Mouse (Mus musculus) neural tube, embryonic 14.5 days (tissue): ENCODE results near the gene Gm15557. TPM values are rescaled to one million over a fixed set of nuclear protein-coding genes. Genes with fewer than 3 reads are reported as not detected.
"Not testable (repeated sequence)": the region's sequence is repeated elsewhere in the genome, so short reads cannot be mapped to it uniquely, and the experiment has no call there.

Experiments used
- ATAC-seq: fragments of 200-750 bp; cut with Nextera tagmentation; 2 replicates; pipeline ENCODE4 v1.8.0; 2017; ENCODE audit warnings: low read depth, mild to moderate bottlenecking, moderate TSS enrichment, moderate library complexity
- H3K27ac ChIP-seq: fragments of 300-500 bp; sonication (generic); 2 replicates; pipeline ENCODE4 v1.5.1; 2014; ENCODE audit warnings: low read depth, mild to moderate bottlenecking, control low read depth, low read length, moderate library complexity, mixed read lengths
- H3K27me3 ChIP-seq: fragments of 300-500 bp; sonication (generic); 2 replicates; pipeline ENCODE4 v1.6.1; 2014; ENCODE audit warnings: low read length; ENCODE audit not compliant: control insufficient read depth, insufficient read depth
- H3K36me3 ChIP-seq: fragments of 300-500 bp; sonication (generic); 2 replicates; pipeline ENCODE4 v1.6.1; 2014; ENCODE audit warnings: low read length, mixed read lengths; ENCODE audit not compliant: control insufficient read depth, insufficient read depth
- H3K4me1 ChIP-seq: fragments of 300-500 bp; sonication (generic); 2 replicates; pipeline ENCODE4 v1.6.1; 2014; ENCODE audit warnings: low read length; ENCODE audit not compliant: control insufficient read depth, insufficient read depth
- H3K4me2 ChIP-seq: fragments of 300-500 bp; sonication (generic); 2 replicates; pipeline ENCODE4 v1.6.1; 2014; ENCODE audit warnings: mild to moderate bottlenecking, low read depth, low read length, control low read depth
- H3K4me3 ChIP-seq: fragments of 300-500 bp; sonication (generic); 2 replicates; pipeline ENCODE4 v1.5.1; 2014; ENCODE audit warnings: low read depth, low read length, control low read depth, mixed read lengths
- H3K9ac ChIP-seq: fragments of 300-500 bp; sonication (generic); replicated peaks from 2 replicates; pipeline ENCODE4 v1.6.1; 2014; ENCODE audit warnings: low read depth, mild to moderate bottlenecking, control low read depth, low read length, mixed read lengths
- H3K9me3 ChIP-seq: fragments of 300-500 bp; sonication (generic); 2 replicates; pipeline ENCODE4 v1.6.1; 2016; ENCODE audit warnings: low read length; ENCODE audit not compliant: control insufficient read depth
- WGBS: fragments of 180-500 bp; shearing (Covaris S2); extraction: QIAGEN DNeasy Blood & Tissue Kit; methylation state at CpG from one replicate; pipeline ENCODE4 v1.1.7; 2014; 5-methylcytosine and 5-hydroxymethylcytosine counted together
- polyA plus RNA-seq: library from polyadenylated mRNA; unstranded; fragments of >200 nt; fragmentation: Nextera tagmentation; extraction: Ambion mirVana; gene quantifications from 2 replicates; pipeline ENCODE4 v1.2.1, GENCODE M21; 2014

The Gm15557 gene
- polyA plus RNA-seq = not detected in 2 replicates

- H3K4me1 ChIP-seq = peaks cover 7% of the 10 kb centered on the region; the same call in 1 of the 2 replicates
- H3K36me3 ChIP-seq = no peaks in the 10 kb centered on the region
- no peak within 1 kb of the TSS for H3K4me2 ChIP-seq
- no peak within 1 kb of the TSS for H3K27ac ChIP-seq
- no peaks in the 10 kb centered on the region for H3K9me3 ChIP-seq
- ATAC-seq = no peak
- H3K9ac ChIP-seq = no peak within 1 kb of the TSS
- H3K4me3 ChIP-seq = no peak within 1 kb of the TSS
- 91% methylated on average over 3 of the region's 3 CpGs for WGBS
- no peaks in the 10 kb centered on the region for H3K27me3 ChIP-seq
Measured at GRCm38 (mm10) chr2:155940681-155941080, at the start of gene Gm15557. Gene Gm15557 (plus strand): TSS chr2:155940728.

DNA sequence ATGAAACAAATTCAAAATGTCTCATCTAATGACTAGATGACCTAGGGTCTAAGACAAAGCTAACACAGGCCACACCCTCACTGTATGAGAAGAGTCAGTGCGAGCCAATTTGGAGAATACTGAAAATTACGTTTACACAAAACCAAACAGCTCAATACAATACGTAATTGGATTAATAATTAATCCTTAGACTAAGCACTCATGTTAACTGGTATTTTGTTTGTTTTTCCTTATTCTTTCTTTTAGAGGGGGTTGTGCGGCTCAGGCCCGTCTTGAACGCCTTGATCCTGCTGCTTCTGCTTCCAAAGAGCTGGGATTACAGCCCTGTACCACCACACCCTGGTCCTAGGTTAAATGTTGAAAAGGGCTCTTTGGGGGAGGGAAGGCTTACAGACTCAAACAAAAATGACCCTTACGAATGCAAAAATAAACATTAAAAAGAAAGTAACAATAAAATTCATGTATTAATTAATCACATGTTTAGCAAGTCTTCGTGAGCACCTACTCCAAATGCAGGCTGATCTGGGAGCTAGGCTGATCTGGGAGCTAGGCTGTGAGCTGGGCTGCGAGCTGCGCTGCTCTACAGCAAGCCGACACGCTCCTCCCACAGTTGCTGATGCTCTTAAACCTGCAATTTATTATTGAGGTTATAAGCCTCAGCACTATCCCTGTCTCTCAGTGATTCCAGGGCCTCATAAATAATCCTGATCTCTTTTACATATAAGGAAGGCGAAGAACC, 46.1 kb upstream of the Gm15557 start:
- H3K36me3 ChIP-seq = no peaks in the 10 kb centered on the region; the same call in 1 of the 2 replicates
- ATAC-seq = no peak
- 84% methylated on average over 13 of the region's 13 CpGs for WGBS
- no peak overlapping the region for H3K27ac ChIP-seq
- no peaks in the 10 kb centered on the region for H3K4me1 ChIP-seq
- no peaks in the 10 kb centered on the region for H3K27me3 ChIP-seq
- H3K9me3 ChIP-seq = no peaks in the 10 kb centered on the region
- no peak overlapping the region for H3K4me2 ChIP-seq
- H3K9ac ChIP-seq = no peak overlapping the region
- no peak overlapping the region for H3K4me3 ChIP-seq

DNA sequence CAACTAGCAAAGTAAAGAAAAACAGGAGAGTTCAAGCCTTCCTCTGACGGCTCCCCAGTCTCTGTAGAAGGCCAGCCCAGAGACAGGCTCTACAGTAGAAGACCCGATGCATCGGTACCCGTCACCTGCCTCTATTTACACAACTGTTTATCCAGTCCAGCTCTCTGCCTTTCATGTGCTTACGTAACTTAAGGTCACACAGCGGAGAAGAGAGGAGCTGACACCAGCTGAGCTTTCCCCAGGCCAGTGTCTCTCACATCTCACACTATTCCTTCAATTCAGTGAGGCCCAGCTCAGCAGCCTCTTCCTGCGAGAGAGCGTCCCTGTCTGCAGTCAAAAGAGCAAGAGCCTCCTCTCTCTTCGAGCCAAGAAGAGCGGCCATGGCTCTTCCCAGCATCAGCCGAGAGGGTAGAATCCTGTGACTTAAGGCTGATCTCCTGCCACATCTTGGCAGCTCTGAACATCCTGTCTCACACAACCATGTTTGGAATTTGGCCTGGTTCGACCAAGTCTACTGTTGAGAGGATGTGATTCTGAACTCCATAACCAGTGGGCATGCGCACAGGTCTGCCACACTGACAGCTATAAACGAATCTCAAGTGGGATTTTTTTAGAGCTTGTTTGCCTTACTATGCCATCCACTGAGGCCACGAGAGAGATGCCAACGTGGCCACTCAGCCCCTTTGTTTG, 45.3 kb upstream of the Gm15557 start:
- H3K27me3 ChIP-seq = no peaks in the 10 kb centered on the region
- H3K36me3 ChIP-seq = no peaks in the 10 kb centered on the region; the same call in 1 of the 2 replicates
- ATAC-seq = no peak
- H3K4me1 ChIP-seq = no peaks in the 10 kb centered on the region
- no peak overlapping the region for H3K4me3 ChIP-seq
- WGBS = 93% methylated on average over 16 of the region's 16 CpGs
- no peaks in the 10 kb centered on the region for H3K9me3 ChIP-seq
- no peak overlapping the region; the same call in 1 of the 2 replicates for H3K9ac ChIP-seq
- H3K27ac ChIP-seq = no peak overlapping the region
- H3K4me2 ChIP-seq = no peak overlapping the region

GRCm38 (mm10) chr2:155902989-155903631, 37.4 kb upstream of the Gm15557 start:
- no peak overlapping the region for H3K4me3 ChIP-seq
- no peak overlapping the region for H3K4me2 ChIP-seq
- WGBS = 90% methylated on average over 16 of the region's 16 CpGs
- no peak for ATAC-seq
- H3K4me1 ChIP-seq = no peaks in the 10 kb centered on the region
- no peak overlapping the region for H3K9ac ChIP-seq
- no peaks in the 10 kb centered on the region for H3K36me3 ChIP-seq
- no peak overlapping the region for H3K27ac ChIP-seq
- no peaks in the 10 kb centered on the region for H3K27me3 ChIP-seq
- H3K9me3 ChIP-seq = no peaks in the 10 kb centered on the region

- Histone ChIP-seq H3K4me2 (no peak overlapping the region), H3K27ac (no peak overlapping the region), H3K4me1 (no peaks in the 10 kb centered on the region), H3K4me3 (no peak overlapping the region), H3K27me3 (no peaks in the 10 kb centered on the region), H3K9ac (no peak overlapping the region), H3K9me3 (no peaks in the 10 kb centered on the region), H3K36me3 (no peaks in the 10 kb centered on the region)
- no peak for ATAC-seq
- 96% methylated on average over 6 of the region's 6 CpGs for WGBS
Measured at GRCm38 (mm10) chr2:155903632-155904008, 36.9 kb upstream of the Gm15557 start.

- Histone ChIP-seq H3K4me3 (no peak overlapping the region), H3K36me3 (peaks cover 18% of the 10 kb centered on the region), H3K27ac (no peak overlapping the region), H3K4me2 (no peak overlapping the region), H3K9ac (no peak overlapping the region), H3K9me3 (no peaks in the 10 kb centered on the region), H3K4me1 (no peaks in the 10 kb centered on the region), H3K27me3 (no peaks in the 10 kb centered on the region)
- WGBS = 96% methylated on average over 6 of the region's 6 CpGs
- ATAC-seq = no peak
Measured at GRCm38 (mm10) chr2:155914684-155915083, 25.8 kb upstream of the Gm15557 start.

DNA sequence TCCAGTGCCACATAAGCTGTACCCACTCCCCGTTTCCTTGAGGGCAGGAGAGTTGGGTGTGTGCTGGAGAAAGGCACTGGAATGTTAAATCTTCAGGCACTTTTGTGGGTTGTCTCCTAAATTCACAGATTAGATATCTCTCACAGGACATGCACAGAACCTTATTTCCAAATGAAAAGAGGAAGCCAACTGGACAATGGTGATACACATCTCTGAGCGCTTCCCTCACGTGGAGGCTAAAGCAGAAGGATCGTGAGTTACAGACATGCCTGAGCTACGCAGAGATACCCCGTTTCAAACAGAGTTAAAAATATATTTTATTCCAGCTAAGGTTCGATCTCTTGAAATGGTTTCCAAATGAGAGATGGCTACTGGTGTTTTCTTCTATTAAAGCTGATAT, 17.4 kb upstream of the Gm15557 start:
- no peak overlapping the region for H3K9ac ChIP-seq
- no peaks in the 10 kb centered on the region for H3K4me1 ChIP-seq
- no peak overlapping the region for H3K4me2 ChIP-seq
- H3K27ac ChIP-seq = no peak overlapping the region
- 97% methylated on average over 7 of the region's 7 CpGs for WGBS
- H3K27me3 ChIP-seq = no peaks in the 10 kb centered on the region
- no peak overlapping the region for H3K4me3 ChIP-seq
- ATAC-seq = no peak
- H3K9me3 ChIP-seq = no peaks in the 10 kb centered on the region
- no peaks in the 10 kb centered on the region for H3K36me3 ChIP-seq

DNA sequence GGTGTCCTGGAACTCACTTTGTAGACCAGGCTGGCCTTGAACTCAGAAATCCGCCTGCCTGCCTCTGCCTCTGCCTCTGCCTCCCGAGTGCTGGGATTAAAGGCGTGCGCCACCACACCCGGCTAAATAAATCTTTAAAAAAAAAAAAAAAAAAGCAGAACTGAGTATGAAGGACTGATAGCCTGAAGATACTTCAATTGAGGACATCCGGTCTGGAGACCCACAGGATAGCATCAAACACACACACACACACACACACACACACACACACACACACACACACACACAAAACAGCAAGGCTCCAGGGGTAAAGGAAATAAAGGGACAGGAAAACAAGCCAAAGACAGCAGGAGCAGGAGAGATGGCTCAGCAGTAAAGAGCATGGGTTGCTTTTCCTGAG, 15.3 kb upstream of the Gm15557 start:
- not testable (repeated sequence) for ATAC-seq

More for the DNA sequence above, 15.3 kb upstream of the Gm15557 start:
- not testable (repeated sequence) for H3K27me3 ChIP-seq, H3K4me3 ChIP-seq, H3K27ac ChIP-seq, H3K4me1 ChIP-seq, H3K4me2 ChIP-seq, H3K9me3 ChIP-seq, H3K36me3 ChIP-seq, H3K9ac ChIP-seq
- 94% methylated on average over 6 of the region's 6 CpGs for WGBS
